Mouse (Mus musculus): ENCODE measurements around the gene Coq7. TPM values are rescaled to one million over a fixed set of nuclear protein-coding genes. Genes with fewer than 3 reads are reported as not detected.

The Coq7 gene
- total RNA-seq (2021): 10 to 100 TPM; 38.7 to 56.5 TPM
- long read RNA-seq, experiment 1, transcript Coq7-201 (6 exons, 914 nt): major isoform, 28 of 28 reads
- long read RNA-seq, experiment 1, partial matches to known transcripts: 0 of 28 reads
- long read RNA-seq, experiment 1, other reads (novel, unspliced or antisense): 0 of 28 reads
- long read RNA-seq, experiment 2, transcript Coq7-201 (6 exons, 914 nt): major isoform, 68 of 70 reads
- long read RNA-seq, experiment 2, partial matches to known transcripts: 2 of 70 reads
- long read RNA-seq, experiment 2, other reads (novel, unspliced or antisense): 0 of 70 reads

GRCm38 (mm10) chr7:118533178-118533578 is at the start of gene Coq7:
Coq7 (minus strand) TSS chr7:118533356.
- peak; percentile 83 to 91 for DNase-seq (ENCODE audit: low spot score in 2 of 2)

GRCm38 (mm10) chr7:118579938-118580337 is 46.8 kb upstream of the Coq7 start:
- DNase-seq (ENCODE audit: low spot score in 2 of 2): no peak

GRCm38 (mm10) chr7:118578269-118578668 is 45.1 kb upstream of the Coq7 start:
- DNase-seq (ENCODE audit: low spot score in 2 of 2): no peak

- no peak for DNase-seq (ENCODE audit: low spot score in 2 of 2)
Measured at GRCm38 (mm10) chr7:118572039-118572438, 38.9 kb upstream of the Coq7 start.

- no peak for DNase-seq (ENCODE audit: low spot score in 2 of 2)
Measured at GRCm38 (mm10) chr7:118571350-118571749, 38.2 kb upstream of the Coq7 start.

GRCm38 (mm10) chr7:118569121-118569543 is 36.0 kb upstream of the Coq7 start:
- no peak for DNase-seq (ENCODE audit: low spot score in 2 of 2)

- no peak for DNase-seq (ENCODE audit: low spot score in 2 of 2)
Measured at GRCm38 (mm10) chr7:118554290-118554689, 21.1 kb upstream of the Coq7 start.

GRCm38 (mm10) chr7:118553881-118554280 is 20.7 kb upstream of the Coq7 start:
- DNase-seq (ENCODE audit: low spot score in 2 of 2): no peak

- DNase-seq (ENCODE audit: low spot score in 2 of 2): no peak
Measured at GRCm38 (mm10) chr7:118547451-118547850, 14.3 kb upstream of the Coq7 start.

- no peak for DNase-seq (ENCODE audit: low spot score in 2 of 2)
Measured at GRCm38 (mm10) chr7:118544128-118544527, 11.0 kb upstream of the Coq7 start.

GRCm38 (mm10) chr7:118535076-118535475 is 1.9 kb upstream of the Coq7 start:
- no peak for DNase-seq (ENCODE audit: low spot score in 2 of 2)

GRCm38 (mm10) chr7:118534326-118534725 is 1.2 kb upstream of the Coq7 start:
- DNase-seq (ENCODE audit: low spot score in 2 of 2): no peak

GRCm38 (mm10) chr7:118532519-118533177 is 508 bp downstream of the Coq7 start:
- peak; percentile 96 to 97 for DNase-seq (ENCODE audit: low spot score in 2 of 2)

GRCm38 (mm10) chr7:118526967-118527366 is 6.2 kb downstream of the Coq7 start:
- DNase-seq (ENCODE audit: low spot score in 2 of 2): no peak

GRCm38 (mm10) chr7:118522077-118522476 is 11.1 kb downstream of the Coq7 start:
- DNase-seq (ENCODE audit: low spot score in 2 of 2): no peak

- no peak for DNase-seq (ENCODE audit: low spot score in 2 of 2)
Measured at GRCm38 (mm10) chr7:118519661-118520060, 13.5 kb downstream of the Coq7 start.

- DNase-seq (ENCODE audit: low spot score in 2 of 2): peak; percentile 83 to 87
Measured at GRCm38 (mm10) chr7:118518687-118519086, 14.5 kb downstream of the Coq7 start.

GRCm38 (mm10) chr7:118517819-118518218 is 15.3 kb downstream of the Coq7 start:
- DNase-seq (ENCODE audit: low spot score in 2 of 2): no peak

- DNase-seq (ENCODE audit: low spot score in 2 of 2): no peak
Measured at GRCm38 (mm10) chr7:118508556-118508955, 24.6 kb downstream of the Coq7 start.

- DNase-seq (ENCODE audit: low spot score in 2 of 2): no peak
Measured at GRCm38 (mm10) chr7:118503844-118504243, 29.3 kb downstream of the Coq7 start.

GRCm38 (mm10) chr7:118502333-118502732 is 30.8 kb downstream of the Coq7 start:
- no peak for DNase-seq (ENCODE audit: low spot score in 2 of 2)

- DNase-seq (ENCODE audit: low spot score in 2 of 2): no peak
Measured at GRCm38 (mm10) chr7:118499784-118500435, 33.2 kb downstream of the Coq7 start.
